Mouse (Mus musculus) ES-E14 (cell line): ENCODE data around the gene Carmil2.

Source experiments
- CHD2 ChIP-seq: IDR thresholded peaks from 2 replicates; pipeline ENCODE4 v1.6.1; 2014; ENCODE audit warnings: mild to moderate bottlenecking, low read depth, low read length, inconsistent platforms
- ZC3H11A ChIP-seq: IDR thresholded peaks from 2 replicates; pipeline ENCODE4 v1.6.1; 2012; ENCODE audit warnings: low read depth, mild to moderate bottlenecking, inconsistent platforms, low read length, borderline replicate concordance

DNA sequence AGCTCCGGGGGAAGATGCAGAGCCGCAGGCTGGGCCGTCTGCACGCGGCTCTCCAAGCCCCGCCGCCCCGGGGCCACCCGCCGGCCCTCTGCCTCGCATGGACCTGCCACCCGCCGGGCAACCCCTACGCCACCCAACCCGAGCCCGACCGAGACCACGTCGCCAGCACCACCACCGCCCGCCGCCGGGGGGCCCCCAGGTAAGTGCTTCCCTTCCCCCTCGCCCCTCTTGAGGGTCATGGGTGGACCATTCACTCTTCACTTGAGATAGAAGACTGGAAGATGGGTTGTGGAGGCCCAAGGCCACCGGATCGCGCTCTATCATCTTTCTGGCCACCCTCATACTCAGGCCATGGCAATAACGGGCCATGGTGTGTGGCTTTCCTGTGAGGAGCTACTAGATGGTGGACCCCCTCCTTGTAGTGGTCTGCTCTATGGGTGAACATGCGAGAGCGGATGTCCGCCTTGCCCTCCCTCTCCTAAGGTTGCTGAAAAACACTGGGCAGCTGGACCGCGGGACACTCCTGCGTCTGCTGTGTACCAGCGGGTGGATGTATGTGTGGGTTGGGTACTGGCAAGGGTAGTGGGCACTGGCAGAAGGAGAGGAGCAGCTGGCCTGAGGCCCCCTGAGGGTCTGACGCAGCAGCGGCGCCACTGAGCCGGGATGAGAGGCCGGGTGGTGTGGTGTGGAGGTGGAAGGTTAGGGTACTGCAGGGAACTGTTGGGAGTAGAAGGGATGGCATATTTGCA is 8.2 kb downstream of the Carmil2 start:
- TF ChIP-seq ZC3H11A (no peak), CHD2 (no peak)
